Mouse (Mus musculus) midbrain, embryonic 15.5 days (tissue): ENCODE measurements around the gene Dhx9. TPM values are rescaled to one million over a fixed set of nuclear protein-coding genes. Genes with fewer than 3 reads are reported as not detected.
A peak's percentile ranks its signal among the peaks of the same experiment; 100 is the strongest.
"Not testable (repeated sequence)": the region's sequence is repeated elsewhere in the genome, so short reads cannot be mapped to it uniquely, and the experiment has no call there.

Experiments
- ATAC-seq: fragments of 200-750 bp; cut with Nextera tagmentation; replicated peaks from 2 replicates; pipeline ENCODE4 v1.8.0; 2017; ENCODE audit warnings: moderate TSS enrichment
- H3K27ac ChIP-seq: fragments of 300-500 bp; sonication (generic); 2 replicates; pipeline ENCODE4 v1.5.1; 2015; ENCODE audit warnings: mild to moderate bottlenecking, inconsistent platforms
- H3K27me3 ChIP-seq: fragments of 300-500 bp; sonication (generic); replicated peaks from 2 replicates; pipeline ENCODE4 v1.6.1; 2015; ENCODE audit warnings: inconsistent platforms
- H3K36me3 ChIP-seq: fragments of 300-500 bp; sonication (generic); replicated peaks from 2 replicates; pipeline ENCODE4 v1.6.1; 2015; ENCODE audit warnings: inconsistent platforms
- H3K4me1 ChIP-seq: fragments of 300-500 bp; sonication (generic); 2 replicates; pipeline ENCODE4 v1.6.1; 2015; ENCODE audit warnings: inconsistent platforms
- H3K4me2 ChIP-seq: fragments of 300-500 bp; sonication (generic); 2 replicates; pipeline ENCODE4 v1.6.1; 2015; ENCODE audit warnings: inconsistent platforms, mild to moderate bottlenecking, moderate library complexity
- H3K4me3 ChIP-seq: fragments of 300-500 bp; sonication (generic); 2 replicates; pipeline ENCODE4 v1.5.1; 2015; ENCODE audit warnings: mild to moderate bottlenecking, inconsistent platforms
- H3K9ac ChIP-seq: fragments of 300-500 bp; sonication (generic); 2 replicates; pipeline ENCODE4 v1.6.1; 2015; ENCODE audit warnings: mild to moderate bottlenecking, inconsistent platforms
- H3K9me3 ChIP-seq: fragments of 300-500 bp; sonication (generic); 2 replicates; pipeline ENCODE4 v1.6.1; 2016; ENCODE audit warnings: inconsistent platforms
- WGBS: fragments of 180-500 bp; shearing (Covaris S2); methylation state at CpG from one replicate; pipeline ENCODE4 v1.1.7; 2015; ENCODE audit warnings: mixed read lengths; 5-methylcytosine and 5-hydroxymethylcytosine counted together
- polyA plus RNA-seq: library from polyadenylated mRNA; unstranded; fragments of >200 nt; fragmentation: Nextera tagmentation; extraction: Ambion mirVana; gene quantifications from 2 replicates; pipeline ENCODE4 v1.2.1, GENCODE M21; 2015

The Dhx9 gene
- polyA plus RNA-seq, 1 experiment from 2014 or later: 36.3 TPM

- no peak for ATAC-seq
These were observed 12.6 kb upstream of the Dhx9 start for GRCm38 (mm10) chr1:153500030-153500429.

GRCm38 (mm10) chr1:153496030-153496429, 8.6 kb upstream of the Dhx9 start:
- Histone ChIP-seq H3K4me3 (no peak overlapping the region), H3K4me2 (no peak overlapping the region), H3K27ac (no peak overlapping the region), H3K9me3 (no peaks in the 10 kb centered on the region), H3K36me3 (no peaks in the 10 kb centered on the region), H3K9ac (no peak overlapping the region), H3K27me3 (no peaks in the 10 kb centered on the region), H3K4me1 (no peaks in the 10 kb centered on the region)
- WGBS: 76% methylated on average over 3 of the region's 3 CpGs
- ATAC-seq: no peak

More at GRCm38 (mm10) chr1:153500030-153500429, 12.6 kb upstream of the Dhx9 start:
- Histone ChIP-seq H3K27ac (no peak overlapping the region), H3K9me3 (no peaks in the 10 kb centered on the region), H3K9ac (no peak overlapping the region), H3K4me2 (no peak overlapping the region), H3K4me1 (no peaks in the 10 kb centered on the region), H3K36me3 (no peaks in the 10 kb centered on the region), H3K27me3 (no peaks in the 10 kb centered on the region), H3K4me3 (no peak overlapping the region)
- 89% methylated on average over 9 of the region's 9 CpGs for WGBS

- no peak for ATAC-seq
- no peak overlapping the region for H3K9ac ChIP-seq
- H3K9me3 ChIP-seq: no peaks in the 10 kb centered on the region
- H3K27ac ChIP-seq: no peak overlapping the region
- no peak overlapping the region for H3K4me2 ChIP-seq
- WGBS: 31% methylated on average over 6 of the region's 6 CpGs
- H3K36me3 ChIP-seq: no peaks in the 10 kb centered on the region
- no peak overlapping the region for H3K4me3 ChIP-seq
- no peaks in the 10 kb centered on the region for H3K4me1 ChIP-seq
- no peaks in the 10 kb centered on the region for H3K27me3 ChIP-seq
These were observed 6.5 kb upstream of the Dhx9 start for GRCm38 (mm10) chr1:153493931-153494330.

- no peaks in the 10 kb centered on the region for H3K9me3 ChIP-seq
- 13% methylated on average over 4 of the region's 4 CpGs for WGBS
These were observed 5.9 kb upstream of the Dhx9 start for GRCm38 (mm10) chr1:153493338-153493737.

DNA sequence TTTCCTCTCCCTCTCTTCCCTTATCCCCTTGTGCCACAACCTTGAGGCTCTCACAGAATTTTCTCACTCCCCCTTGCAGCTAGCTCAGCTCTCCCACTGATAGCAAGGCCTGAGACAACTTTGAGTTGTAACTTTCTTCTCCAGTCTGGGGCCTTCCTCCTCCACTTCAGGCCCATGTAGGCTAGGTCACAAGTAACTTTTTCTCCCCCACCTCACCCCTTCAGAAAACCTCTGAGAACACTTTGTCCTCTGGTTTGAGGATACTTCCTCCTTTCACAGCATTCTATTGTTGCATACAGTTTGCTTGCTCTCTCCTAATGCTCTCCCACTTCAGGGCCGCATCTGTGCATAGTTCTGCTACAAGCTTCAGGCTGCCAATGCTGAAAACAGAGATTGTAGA, 4.4 kb upstream of the Dhx9 start:
- 85% methylated on average over 1 of the region's 1 CpGs for WGBS
- H3K9ac ChIP-seq: no peak overlapping the region
- H3K36me3 ChIP-seq: no peaks in the 10 kb centered on the region
- H3K9me3 ChIP-seq: no peaks in the 10 kb centered on the region
- ATAC-seq: no peak
- H3K4me3 ChIP-seq: no peak overlapping the region
- H3K27ac ChIP-seq: no peak overlapping the region
- peaks cover 5% of the 10 kb centered on the region; the same call in 1 of the 2 replicates for H3K4me1 ChIP-seq
- no peak overlapping the region for H3K4me2 ChIP-seq
- H3K27me3 ChIP-seq: no peaks in the 10 kb centered on the region

More at GRCm38 (mm10) chr1:153493338-153493737, 5.9 kb upstream of the Dhx9 start:
- Histone ChIP-seq H3K27ac (no peak overlapping the region), H3K4me3 (no peak overlapping the region), H3K27me3 (no peaks in the 10 kb centered on the region), H3K36me3 (no peaks in the 10 kb centered on the region), H3K4me1 (no peaks in the 10 kb centered on the region), H3K9ac (no peak overlapping the region), H3K4me2 (no peak overlapping the region)
- ATAC-seq: no peak

- H3K4me3 ChIP-seq: no peak overlapping the region
- ATAC-seq: no peak
- no peak overlapping the region for H3K4me2 ChIP-seq
- WGBS: 82% methylated on average over 2 of the region's 2 CpGs
- no peaks in the 10 kb centered on the region for H3K36me3 ChIP-seq
- no peaks in the 10 kb centered on the region for H3K9me3 ChIP-seq
- no peak overlapping the region for H3K27ac ChIP-seq
- no peak overlapping the region for H3K9ac ChIP-seq
- H3K27me3 ChIP-seq: no peaks in the 10 kb centered on the region
- peaks cover 5% of the 10 kb centered on the region; the same call in 1 of the 2 replicates for H3K4me1 ChIP-seq
These were observed 3.9 kb upstream of the Dhx9 start for GRCm38 (mm10) chr1:153491345-153491744.

GRCm38 (mm10) chr1:153489963-153490362, 2.5 kb upstream of the Dhx9 start:
- no peak for ATAC-seq
- Histone ChIP-seq H3K27me3 (no peaks in the 10 kb centered on the region), H3K4me2 (no peak overlapping the region), H3K9me3 (no peaks in the 10 kb centered on the region), H3K36me3 (no peaks in the 10 kb centered on the region), H3K4me1 (peaks cover 18% of the 10 kb centered on the region), H3K9ac (no peak overlapping the region), H3K4me3 (no peak overlapping the region), H3K27ac (no peak overlapping the region)
- 92% methylated on average over 4 of the region's 4 CpGs for WGBS

- 49% methylated on average over 2 of the region's 2 CpGs for WGBS
These were observed 2.1 kb upstream of the Dhx9 start for GRCm38 (mm10) chr1:153489540-153489939.

DNA sequence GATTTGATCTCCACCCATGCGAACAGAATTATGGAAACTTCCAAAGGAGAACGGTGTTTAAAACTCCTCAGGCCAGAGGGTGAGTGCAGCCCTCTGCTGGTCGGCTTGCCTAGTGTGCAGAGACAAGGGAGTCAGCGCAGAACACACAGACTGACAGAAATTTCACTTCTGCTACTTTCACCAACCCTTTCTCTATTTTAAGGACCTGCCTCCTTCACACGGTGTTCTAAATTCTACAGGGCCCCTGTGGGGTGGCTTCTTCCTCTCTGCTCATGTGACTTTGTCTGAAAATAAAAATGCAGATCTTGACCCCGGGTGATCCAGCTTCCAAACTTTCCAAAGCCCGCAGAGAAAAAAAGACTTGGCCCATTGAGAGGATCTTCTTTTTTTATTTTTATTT, 1.7 kb upstream of the Dhx9 start:
- Histone ChIP-seq H3K9me3 (no peaks in the 10 kb centered on the region), H3K4me1 (peaks cover 27% of the 10 kb centered on the region), H3K36me3 (no peaks in the 10 kb centered on the region), H3K27me3 (no peaks in the 10 kb centered on the region), H3K27ac (no peak overlapping the region), H3K4me2 (no peak overlapping the region), H3K4me3 (no peak overlapping the region), H3K9ac (no peak overlapping the region)
- WGBS: 45% methylated on average over 7 of the region's 7 CpGs
- no peak for ATAC-seq

More at GRCm38 (mm10) chr1:153489540-153489939, 2.1 kb upstream of the Dhx9 start:
- Histone ChIP-seq H3K4me2 (no peak overlapping the region), H3K27ac (no peak overlapping the region), H3K27me3 (no peaks in the 10 kb centered on the region), H3K9me3 (no peaks in the 10 kb centered on the region), H3K4me3 (no peak overlapping the region), H3K4me1 (peaks cover 23% of the 10 kb centered on the region), H3K36me3 (no peaks in the 10 kb centered on the region), H3K9ac (no peak overlapping the region)
- no peak for ATAC-seq

GRCm38 (mm10) chr1:153486767-153487499, 527 bp downstream of the Dhx9 start:
- WGBS: under 1% methylated on average over 64 of the region's 64 CpGs
- no peaks in the 10 kb centered on the region for H3K36me3 ChIP-seq
- ATAC-seq: peak; percentile 87
- peak overlapping the region; percentile 99 for H3K4me3 ChIP-seq
- peak overlapping the region; percentile 65 for H3K4me2 ChIP-seq
- H3K27me3 ChIP-seq: no peaks in the 10 kb centered on the region
- H3K9ac ChIP-seq: peak overlapping the region; percentile 96
- peaks cover 34% of the 10 kb centered on the region for H3K4me1 ChIP-seq
- H3K27ac ChIP-seq: peak overlapping the region; percentile 93
- no peaks in the 10 kb centered on the region for H3K9me3 ChIP-seq

- peak overlapping the region; percentile 96 for H3K9ac ChIP-seq
- WGBS: 13% methylated on average over 6 of the region's 6 CpGs
- H3K4me3 ChIP-seq: peak overlapping the region; percentile 99
- H3K4me1 ChIP-seq: peaks cover 34% of the 10 kb centered on the region
- H3K9me3 ChIP-seq, H3K27ac ChIP-seq, H3K36me3 ChIP-seq, H3K27me3 ChIP-seq, ATAC-seq: not testable (repeated sequence)
- peak overlapping the region; percentile 65 for H3K4me2 ChIP-seq
These were observed 1.3 kb downstream of the Dhx9 start for GRCm38 (mm10) chr1:153486120-153486519.

DNA sequence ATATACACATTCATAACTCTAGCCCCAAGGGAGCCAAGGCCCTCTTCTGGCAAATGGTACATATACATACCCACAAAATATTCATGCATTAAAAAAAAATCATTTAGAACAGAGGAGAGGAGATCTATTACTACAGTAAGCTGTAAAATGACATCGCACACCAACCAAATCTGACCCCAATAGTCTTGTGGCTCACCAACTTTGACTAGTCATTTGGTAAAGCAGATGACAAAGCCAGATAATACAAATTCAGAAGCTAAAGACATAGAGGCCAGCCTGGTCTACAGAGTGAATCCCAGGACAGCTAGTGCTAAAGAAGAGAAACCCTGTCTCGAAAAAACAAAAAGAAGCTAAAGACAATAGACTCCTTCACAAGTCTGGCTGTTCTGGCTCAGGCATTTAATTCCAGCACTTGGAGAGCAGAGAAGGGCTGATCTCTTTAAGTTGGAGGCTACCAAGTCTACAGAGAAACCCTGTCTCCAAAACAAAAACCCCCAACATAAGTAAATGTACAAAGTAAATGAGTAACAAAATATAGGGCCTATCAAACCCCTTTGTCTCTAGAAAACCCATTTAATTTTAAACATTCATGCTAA, 2.2 kb downstream of the Dhx9 start:
- Histone ChIP-seq H3K27ac (no peak overlapping the region), H3K4me2 (peak overlapping the region; percentile 65), H3K9ac (no peak overlapping the region; the same call in none of the 2 replicates), H3K27me3 (no peaks in the 10 kb centered on the region), H3K4me3 (peak overlapping the region; percentile 99), H3K4me1 (peaks cover 34% of the 10 kb centered on the region), H3K36me3 (peaks cover 9% of the 10 kb centered on the region), H3K9me3 (no peaks in the 10 kb centered on the region)
- WGBS: 39% methylated on average over 2 of the region's 2 CpGs
- ATAC-seq: no peak

GRCm38 (mm10) chr1:153481025-153481412, 6.4 kb downstream of the Dhx9 start:
- H3K36me3 ChIP-seq: peaks cover 43% of the 10 kb centered on the region
- WGBS: 70% methylated on average over 1 of the region's 1 CpGs
- H3K4me1 ChIP-seq: peaks cover 26% of the 10 kb centered on the region
- H3K4me3 ChIP-seq: no peak overlapping the region
- no peak overlapping the region for H3K27ac ChIP-seq
- 0 out of 2 replicates have a peak, but pooled peaks have one; percentile 19 for ATAC-seq
- H3K4me2 ChIP-seq: no peak overlapping the region
- no peaks in the 10 kb centered on the region for H3K27me3 ChIP-seq
- no peak overlapping the region for H3K9ac ChIP-seq
- no peaks in the 10 kb centered on the region for H3K9me3 ChIP-seq
